Mouse (Mus musculus): Measurements from ENCODE around the gene Ypel2.

- TF ChIP-seq CTCF (IDR thresholded peaks at IDR 0.05; ENCODE audit: borderline replicate concordance, control insufficient read depth, extremely low read depth, insufficient read depth, low read length, poor library complexity) (no peak), POLR2A (IDR thresholded peaks at IDR 0.05; ENCODE audit: control insufficient read depth, extremely low read depth, insufficient read depth, low read length, poor library complexity) (no peak)
Observed at GRCm38 (mm10) chr11:87043052-87043451, 49.5 kb upstream of the Ypel2 start.

Measured in thymus, adult 2 months (tissue).